Mouse (Mus musculus): Measurements from ENCODE around the gene Tsku. TPM values are rescaled to one million over a fixed set of nuclear protein-coding genes. Genes with fewer than 3 reads are reported as not detected.

The Tsku gene
- polyA plus RNA-seq, 1 experiment from 2014 or later, result 16.0 TPM

GRCm38 (mm10) chr7:98354921-98355310 lies 6.2 kb downstream of the Tsku start:
- H3K36me3 ChIP-seq (ENCODE audit: control insufficient read depth, insufficient read depth, low read length), result peaks cover 8% of the 10 kb centered on the region; the same call in 1 of the 2 replicates
- H3K9me3 ChIP-seq (ENCODE audit: control insufficient read depth, low read length), result no peaks in the 10 kb centered on the region
- peak overlapping the region; percentile 88 for H3K27ac ChIP-seq (replicated peaks; ENCODE audit: low read depth, low read length)
- DNase-seq (ENCODE audit: low spot score) (no peak), ATAC-seq (ENCODE audit: insufficient number of reproducible peaks, low FRiP score, low TSS enrichment, low read depth) (peak; percentile 11; the same call in 1 of the 2 replicates)
- no peak overlapping the region for H3K9ac ChIP-seq (ENCODE audit: low read length)
- H3K27me3 ChIP-seq (ENCODE audit: control insufficient read depth, insufficient read depth, low read length), result no peaks in the 10 kb centered on the region
- H3K4me3 ChIP-seq (ENCODE audit: low read depth, low read length), result no peak overlapping the region
- H3K4me1 ChIP-seq (ENCODE audit: control insufficient read depth, insufficient read depth, low read length), result peaks cover 48% of the 10 kb centered on the region
- WGBS, result 32% methylated on average over 4 of the region's 4 CpGs
- H3K4me2 ChIP-seq (ENCODE audit: low read depth, severe bottlenecking), result peak overlapping the region; percentile 26

- H3K27ac ChIP-seq (replicated peaks; ENCODE audit: low read depth, low read length), result peak overlapping the region; percentile 88
- DNase-seq (ENCODE audit: low spot score), result peak; percentile 74
- H3K9me3 ChIP-seq (ENCODE audit: control insufficient read depth, low read length), result no peaks in the 10 kb centered on the region
- H3K36me3 ChIP-seq (ENCODE audit: control insufficient read depth, insufficient read depth, low read length), result peaks cover 8% of the 10 kb centered on the region; the same call in 1 of the 2 replicates
- WGBS, result 12% methylated on average over 12 of the region's 12 CpGs
- no peak overlapping the region for H3K4me3 ChIP-seq (ENCODE audit: low read depth, low read length)
- peak; percentile 69 for ATAC-seq (ENCODE audit: insufficient number of reproducible peaks, low FRiP score, low TSS enrichment, low read depth)
- no peaks in the 10 kb centered on the region for H3K27me3 ChIP-seq (ENCODE audit: control insufficient read depth, insufficient read depth, low read length)
- H3K4me1 ChIP-seq (ENCODE audit: control insufficient read depth, insufficient read depth, low read length), result peaks cover 45% of the 10 kb centered on the region
- no peak overlapping the region for H3K9ac ChIP-seq (ENCODE audit: low read length)
- H3K4me2 ChIP-seq (ENCODE audit: low read depth, severe bottlenecking), result peak overlapping the region; percentile 30
These were observed 6.8 kb downstream of the Tsku start for GRCm38 (mm10) chr7:98354160-98354920.

DNA sequence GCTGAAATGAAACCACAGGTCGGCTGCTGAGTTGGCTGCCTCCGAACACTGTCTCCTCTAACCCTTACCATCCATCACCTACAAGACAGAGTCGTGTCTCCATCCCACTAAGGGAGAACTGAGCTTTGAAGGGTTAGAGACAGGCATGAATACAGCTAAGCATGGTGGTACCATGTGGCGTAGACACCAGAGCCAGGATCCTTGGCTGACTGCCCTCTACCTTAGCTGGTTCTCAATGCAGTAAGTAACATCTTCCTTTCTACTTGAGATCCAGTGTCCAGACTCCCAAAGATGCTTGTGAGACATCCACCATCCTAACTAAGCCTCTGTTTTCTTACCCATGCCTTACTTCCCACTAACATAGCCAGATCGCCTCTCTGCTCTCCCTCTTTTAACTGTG lies 7.5 kb downstream of the Tsku start:
- WGBS, result 90% methylated on average over 5 of the region's 5 CpGs
- H3K9ac ChIP-seq (ENCODE audit: low read length), result no peak overlapping the region
- H3K4me2 ChIP-seq (ENCODE audit: low read depth, severe bottlenecking), result no peak overlapping the region; the same call in 1 of the 2 replicates
- no peak overlapping the region for H3K4me3 ChIP-seq (ENCODE audit: low read depth, low read length)
- H3K27me3 ChIP-seq (ENCODE audit: control insufficient read depth, insufficient read depth, low read length), result no peaks in the 10 kb centered on the region
- no peak for DNase-seq (ENCODE audit: low spot score)
- no peak for ATAC-seq (ENCODE audit: insufficient number of reproducible peaks, low FRiP score, low TSS enrichment, low read depth)
- H3K36me3 ChIP-seq (ENCODE audit: control insufficient read depth, insufficient read depth, low read length), result peaks cover 8% of the 10 kb centered on the region; the same call in 1 of the 2 replicates
- peaks cover 40% of the 10 kb centered on the region for H3K4me1 ChIP-seq (ENCODE audit: control insufficient read depth, insufficient read depth, low read length)
- H3K9me3 ChIP-seq (ENCODE audit: control insufficient read depth, low read length), result no peaks in the 10 kb centered on the region
- no peak overlapping the region for H3K27ac ChIP-seq (replicated peaks; ENCODE audit: low read depth, low read length)

DNA sequence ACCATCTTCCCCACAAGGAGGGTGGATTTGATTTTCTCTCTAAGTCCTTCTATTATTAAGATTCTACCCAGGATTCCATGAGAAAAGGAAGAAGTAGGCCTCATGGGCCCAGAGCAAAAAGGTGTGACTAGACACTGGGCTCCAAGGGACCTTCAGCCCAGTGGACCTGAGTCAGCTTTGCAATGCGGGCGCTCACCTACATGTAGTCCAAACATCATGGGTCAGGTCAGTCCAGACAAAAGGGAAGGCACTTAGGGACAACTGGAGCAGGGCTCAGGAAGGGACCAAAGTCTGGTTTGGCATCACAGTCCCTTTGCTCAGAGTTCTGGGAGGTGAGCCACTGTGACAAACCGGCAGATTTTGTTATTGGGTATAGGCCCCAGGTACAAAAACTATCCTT lies 9.6 kb downstream of the Tsku start:
- ATAC-seq (ENCODE audit: insufficient number of reproducible peaks, low FRiP score, low TSS enrichment, low read depth) (no peak), DNase-seq (ENCODE audit: low spot score) (no peak)
- WGBS, result 94% methylated on average over 3 of the region's 3 CpGs
- Histone ChIP-seq H3K4me1 (ENCODE audit: control insufficient read depth, insufficient read depth, low read length) (peaks cover 34% of the 10 kb centered on the region), H3K9ac (ENCODE audit: low read length) (no peak overlapping the region), H3K27ac (replicated peaks; ENCODE audit: low read depth, low read length) (no peak overlapping the region), H3K27me3 (ENCODE audit: control insufficient read depth, insufficient read depth, low read length) (no peaks in the 10 kb centered on the region), H3K4me2 (ENCODE audit: low read depth, severe bottlenecking) (no peak overlapping the region), H3K36me3 (ENCODE audit: control insufficient read depth, insufficient read depth, low read length) (peaks cover 8% of the 10 kb centered on the region; the same call in 1 of the 2 replicates), H3K4me3 (ENCODE audit: low read depth, low read length) (no peak overlapping the region), H3K9me3 (ENCODE audit: control insufficient read depth, low read length) (no peaks in the 10 kb centered on the region)

GRCm38 (mm10) chr7:98349821-98350220 lies 11.3 kb downstream of the Tsku start:
- no peaks in the 10 kb centered on the region for H3K27me3 ChIP-seq (ENCODE audit: control insufficient read depth, insufficient read depth, low read length)
- no peak overlapping the region for H3K9ac ChIP-seq (ENCODE audit: low read length)
- H3K4me2 ChIP-seq (ENCODE audit: low read depth, severe bottlenecking), result no peak overlapping the region
- H3K4me3 ChIP-seq (ENCODE audit: low read depth, low read length), result no peak overlapping the region
- WGBS, result 92% methylated on average over 6 of the region's 6 CpGs
- no peak for DNase-seq (ENCODE audit: low spot score)
- H3K9me3 ChIP-seq (ENCODE audit: control insufficient read depth, low read length), result no peaks in the 10 kb centered on the region
- H3K27ac ChIP-seq (replicated peaks; ENCODE audit: low read depth, low read length), result no peak overlapping the region
- peaks cover 8% of the 10 kb centered on the region; the same call in 1 of the 2 replicates for H3K36me3 ChIP-seq (ENCODE audit: control insufficient read depth, insufficient read depth, low read length)
- peaks cover 17% of the 10 kb centered on the region for H3K4me1 ChIP-seq (ENCODE audit: control insufficient read depth, insufficient read depth, low read length)
- no peak for ATAC-seq (ENCODE audit: insufficient number of reproducible peaks, low FRiP score, low TSS enrichment, low read depth)

GRCm38 (mm10) chr7:98349096-98349495 lies 12.0 kb downstream of the Tsku start:
- no peak overlapping the region for H3K4me2 ChIP-seq (ENCODE audit: low read depth, severe bottlenecking)
- no peak overlapping the region for H3K27ac ChIP-seq (replicated peaks; ENCODE audit: low read depth, low read length)
- peaks cover 10% of the 10 kb centered on the region for H3K4me1 ChIP-seq (ENCODE audit: control insufficient read depth, insufficient read depth, low read length)
- H3K9ac ChIP-seq (ENCODE audit: low read length), result no peak overlapping the region
- H3K4me3 ChIP-seq (ENCODE audit: low read depth, low read length), result no peak overlapping the region
- peaks cover 8% of the 10 kb centered on the region; the same call in 1 of the 2 replicates for H3K36me3 ChIP-seq (ENCODE audit: control insufficient read depth, insufficient read depth, low read length)
- peak; percentile 92 for DNase-seq (ENCODE audit: low spot score)
- H3K27me3 ChIP-seq (ENCODE audit: control insufficient read depth, insufficient read depth, low read length), result no peaks in the 10 kb centered on the region
- peak; percentile 44; the same call in 1 of the 2 replicates for ATAC-seq (ENCODE audit: insufficient number of reproducible peaks, low FRiP score, low TSS enrichment, low read depth)
- WGBS, result 20% methylated on average over 5 of the region's 5 CpGs
- no peaks in the 10 kb centered on the region for H3K9me3 ChIP-seq (ENCODE audit: control insufficient read depth, low read length)

GRCm38 (mm10) chr7:98348043-98348442 lies 13.1 kb downstream of the Tsku start:
- H3K9me3 ChIP-seq (ENCODE audit: control insufficient read depth, low read length), result no peaks in the 10 kb centered on the region
- no peak for ATAC-seq (ENCODE audit: insufficient number of reproducible peaks, low FRiP score, low TSS enrichment, low read depth)
- 67% methylated on average over 7 of the region's 7 CpGs for WGBS

DNA sequence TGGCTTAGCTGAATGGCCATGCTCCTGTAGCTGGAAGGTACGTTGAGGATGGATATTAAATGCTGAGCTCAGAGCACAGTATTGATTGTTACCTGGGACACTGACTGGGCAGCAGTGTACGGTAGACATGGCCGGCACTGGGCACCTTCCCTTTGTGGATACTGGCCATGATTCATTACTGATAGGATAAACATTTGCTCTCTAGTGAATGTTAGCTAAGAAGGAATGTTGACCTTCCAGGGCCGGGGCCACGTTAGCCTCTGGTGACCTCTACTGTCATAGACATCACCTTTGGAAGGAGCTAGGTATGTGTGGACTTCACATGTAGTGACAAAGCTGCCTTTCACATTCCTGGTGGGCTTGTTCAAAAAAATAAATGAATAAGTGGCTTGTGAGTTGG lies 13.7 kb downstream of the Tsku start:
- no peaks in the 10 kb centered on the region for H3K27me3 ChIP-seq (ENCODE audit: control insufficient read depth, insufficient read depth, low read length)
- H3K9me3 ChIP-seq (ENCODE audit: control insufficient read depth, low read length), result no peaks in the 10 kb centered on the region
- no peak overlapping the region for H3K27ac ChIP-seq (replicated peaks; ENCODE audit: low read depth, low read length)
- DNase-seq (ENCODE audit: low spot score) (no peak), ATAC-seq (ENCODE audit: insufficient number of reproducible peaks, low FRiP score, low TSS enrichment, low read depth) (no peak)
- H3K36me3 ChIP-seq (ENCODE audit: control insufficient read depth, insufficient read depth, low read length), result peaks cover 7% of the 10 kb centered on the region; the same call in 1 of the 2 replicates
- H3K4me2 ChIP-seq (ENCODE audit: low read depth, severe bottlenecking), result no peak overlapping the region
- H3K4me3 ChIP-seq (ENCODE audit: low read depth, low read length), result no peak overlapping the region
- H3K9ac ChIP-seq (ENCODE audit: low read length), result no peak overlapping the region
- 80% methylated on average over 5 of the region's 5 CpGs for WGBS
- H3K4me1 ChIP-seq (ENCODE audit: control insufficient read depth, insufficient read depth, low read length), result no peaks in the 10 kb centered on the region

More at GRCm38 (mm10) chr7:98348043-98348442, 13.1 kb downstream of the Tsku start:
- H3K4me2 ChIP-seq (ENCODE audit: low read depth, severe bottlenecking), result no peak overlapping the region
- no peak overlapping the region for H3K4me3 ChIP-seq (ENCODE audit: low read depth, low read length)
- H3K27me3 ChIP-seq (ENCODE audit: control insufficient read depth, insufficient read depth, low read length), result no peaks in the 10 kb centered on the region
- DNase-seq (ENCODE audit: low spot score), result peak; percentile 80
- no peak overlapping the region for H3K27ac ChIP-seq (replicated peaks; ENCODE audit: low read depth, low read length)
- H3K9ac ChIP-seq (ENCODE audit: low read length), result no peak overlapping the region
- H3K4me1 ChIP-seq (ENCODE audit: control insufficient read depth, insufficient read depth, low read length), result no peaks in the 10 kb centered on the region
- peaks cover 8% of the 10 kb centered on the region; the same call in 1 of the 2 replicates for H3K36me3 ChIP-seq (ENCODE audit: control insufficient read depth, insufficient read depth, low read length)
